8 mouse cellular contexts compared by ENCODE assay signal in genomic region chr4:62755237-62755900, GRCm38 (mm10).
A peak's percentile ranks its signal among the peaks of the same experiment; 100 is the strongest.
DNase-seq lines count a peak whose midpoint lies in the region; ATAC-seq lines count a peak whose summit lies in the region.

No protein-coding gene starts in this region.

- peak; percentile 87 for DNase-seq in left cerebral cortex, postnatal 4 days
- DNase-seq in left cerebral cortex, postnatal 25 days (ENCODE audit: low spot score in 2 of 2) = no peak
- peak; percentile 84 to 90 for DNase-seq in heart, postnatal 10 days
- peak; percentile 77 for DNase-seq in kidney, postnatal 14 days
- DNase-seq in midbrain, embryonic 14.5 days = peak; percentile 52
- DNase-seq in thymus, postnatal 36 days = peak; percentile 41 to 59
- no peak for DNase-seq in layer of hippocampus, adult 8-10 months (ENCODE audit: low spot score in 2 of 2)

- no peak overlapping the region for H3K4me2 ChIP-seq in forebrain, embryonic 13.5 days
- H3K4me2 ChIP-seq in midbrain, embryonic 14.5 days (ENCODE audit: low read length) = no peak overlapping the region

- ATAC-seq in forebrain, embryonic 13.5 days = peak; percentile 84
- ATAC-seq in midbrain, embryonic 14.5 days (ENCODE audit: low FRiP score, low TSS enrichment) = peak; percentile 48; the same call in 1 of the 2 replicates

- intact Hi-C loops in left cerebral cortex, postnatal 4 days (cut with DNase I) = no loop called here
- intact Hi-C loops in left cerebral cortex, postnatal 25 days (cut with DNase I) = no loop called here
- intact Hi-C loops in heart, postnatal 10 days (cut with DNase I) = loop anchor here (2.0 kb wide), 1 partner anchor 21 kb away; no protein-coding TSS in a partner anchor

- H3K27ac ChIP-seq in forebrain, embryonic 13.5 days = no peak overlapping the region
- no peak overlapping the region for H3K27ac ChIP-seq in midbrain, embryonic 14.5 days (replicated peaks; ENCODE audit: low read depth, low read length)

- 0 out of 2 replicates have a peak overlapping the region, but pooled peaks have one; percentile 14 for H3K9ac ChIP-seq in forebrain, embryonic 13.5 days
- no peak overlapping the region for H3K9ac ChIP-seq in midbrain, embryonic 14.5 days (replicated peaks; ENCODE audit: low read length)

- no peaks in the 10 kb centered on the region for H3K36me3 ChIP-seq in forebrain, embryonic 13.5 days (ENCODE audit: poor library complexity, severe bottlenecking)
- no peaks in the 10 kb centered on the region for H3K36me3 ChIP-seq in midbrain, embryonic 14.5 days (ENCODE audit: control insufficient read depth, insufficient read depth, low read length)

- H3K4me1 ChIP-seq in forebrain, embryonic 13.5 days = peaks cover 12% of the 10 kb centered on the region
- H3K4me1 ChIP-seq in midbrain, embryonic 14.5 days (ENCODE audit: control insufficient read depth, insufficient read depth, low read length) = no peaks in the 10 kb centered on the region

- H3K27me3 ChIP-seq in forebrain, embryonic 13.5 days = no peaks in the 10 kb centered on the region
- no peaks in the 10 kb centered on the region for H3K27me3 ChIP-seq in midbrain, embryonic 14.5 days (ENCODE audit: control insufficient read depth, insufficient read depth, low read length)

- WGBS in forebrain, embryonic 13.5 days = 73% methylated on average over 5 of the region's 5 CpGs
- 73% methylated on average over 5 of the region's 5 CpGs for WGBS in midbrain, embryonic 14.5 days

- H3K4me3 ChIP-seq in forebrain, embryonic 13.5 days = no peak overlapping the region
- H3K4me3 ChIP-seq in midbrain, embryonic 14.5 days (replicated peaks; ENCODE audit: low read depth, low read length) = no peak overlapping the region

- H3K9me3 ChIP-seq in forebrain, embryonic 13.5 days (replicated peaks) = no peaks in the 10 kb centered on the region
- no peaks in the 10 kb centered on the region for H3K9me3 ChIP-seq in midbrain, embryonic 14.5 days (ENCODE audit: control insufficient read depth, low read length)

Comparison
In these comparisons a context has a peak if more than half of its experiments do, and no peak if none do; other contexts are left out.
1. DNase-seq: peak in left cerebral cortex, postnatal 4 days (single experiment), heart, postnatal 10 days (2 of 2), kidney, postnatal 14 days (single experiment), midbrain, embryonic 14.5 days (single experiment) and thymus, postnatal 36 days (2 of 2); none in left cerebral cortex, postnatal 25 days (0 of 2) and layer of hippocampus, adult 8-10 months (0 of 2).